Mouse (Mus musculus): ENCODE data around the gene Itpa. TPM values are rescaled to one million over a fixed set of nuclear protein-coding genes. Genes with fewer than 3 reads are reported as not detected.
"Not testable (repeated sequence)": the region's sequence is repeated elsewhere in the genome, so short reads cannot be mapped to it uniquely, and the experiment has no call there.

Gene Itpa
- polyA plus RNA-seq, 1 experiment from 2014 or later = 66.5 TPM

DNA sequence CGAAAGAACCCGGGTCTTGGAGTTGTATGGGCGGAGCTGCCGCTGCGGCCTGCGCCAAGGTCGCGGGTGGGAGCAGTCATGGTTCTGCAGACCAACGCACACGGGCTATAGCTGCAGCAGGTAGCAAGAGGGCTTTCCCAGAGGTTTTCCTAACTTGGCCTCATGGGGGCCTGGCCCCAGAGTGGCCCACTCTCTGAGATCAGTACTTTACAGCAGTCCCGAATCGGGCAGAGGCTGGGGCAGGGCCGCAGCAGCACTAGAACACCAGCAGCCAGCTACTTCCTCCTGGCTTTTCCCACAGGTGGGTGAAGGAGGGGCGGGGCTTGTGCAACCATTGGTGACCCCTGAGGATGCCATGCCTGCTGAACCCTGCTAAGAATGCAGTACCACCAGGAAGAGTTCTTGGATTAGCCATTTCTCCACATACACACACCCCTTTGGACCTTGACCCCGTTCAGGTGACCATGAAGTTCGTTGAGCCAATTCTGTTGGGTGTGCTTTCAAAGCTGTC, 29.3 kb upstream of the Itpa start:
- peaks cover 88% of the 10 kb centered on the region for H3K27me3 ChIP-seq
- H3K4me2 ChIP-seq = peak overlapping the region; percentile 28
- no peak for DNase-seq
- H3K9ac ChIP-seq = no peak overlapping the region
- H3K27ac ChIP-seq = no peak overlapping the region
- H3K4me1 ChIP-seq (replicated peaks) = peaks cover 44% of the 10 kb centered on the region
- H3K36me3 ChIP-seq = no peaks in the 10 kb centered on the region
- ATAC-seq (ENCODE audit: low read depth) = no peak
- WGBS (ENCODE audit: insufficient replicate concordance) = 33% methylated on average over 16 of the region's 16 CpGs
- H3K9me3 ChIP-seq (replicated peaks) = no peaks in the 10 kb centered on the region
- H3K4me3 ChIP-seq (replicated peaks) = no peak overlapping the region

DNA sequence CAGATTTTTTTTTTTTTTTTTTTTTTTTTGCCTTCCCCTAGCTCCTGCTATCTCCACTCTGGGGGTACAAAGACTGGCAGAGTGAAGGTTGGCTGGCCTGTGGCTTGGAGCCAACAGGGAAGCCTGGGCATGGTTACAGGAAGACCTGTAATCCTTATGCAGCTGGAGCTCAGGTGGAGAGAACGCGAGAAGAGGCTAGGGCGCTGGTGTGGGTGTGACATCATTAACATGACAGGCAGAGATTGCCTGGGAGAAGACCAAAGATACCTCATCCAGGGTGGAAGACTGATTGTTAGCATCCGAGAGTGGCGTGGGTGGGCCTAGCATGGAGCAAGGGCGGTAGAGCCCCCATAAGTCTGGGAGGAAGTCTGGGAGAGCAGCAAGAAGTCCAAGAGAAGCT, 28.1 kb upstream of the Itpa start:
- Histone ChIP-seq H3K4me2 (no peak overlapping the region), H3K9me3 (replicated peaks) (no peaks in the 10 kb centered on the region), H3K4me1 (replicated peaks) (peaks cover 48% of the 10 kb centered on the region), H3K36me3 (no peaks in the 10 kb centered on the region), H3K9ac (no peak overlapping the region), H3K27ac (no peak overlapping the region), H3K4me3 (replicated peaks) (no peak overlapping the region), H3K27me3 (peaks cover 77% of the 10 kb centered on the region)
- DNase-seq = no peak
- WGBS (ENCODE audit: insufficient replicate concordance) = 63% methylated on average over 6 of the region's 6 CpGs
- ATAC-seq (ENCODE audit: low read depth) = no peak

DNA sequence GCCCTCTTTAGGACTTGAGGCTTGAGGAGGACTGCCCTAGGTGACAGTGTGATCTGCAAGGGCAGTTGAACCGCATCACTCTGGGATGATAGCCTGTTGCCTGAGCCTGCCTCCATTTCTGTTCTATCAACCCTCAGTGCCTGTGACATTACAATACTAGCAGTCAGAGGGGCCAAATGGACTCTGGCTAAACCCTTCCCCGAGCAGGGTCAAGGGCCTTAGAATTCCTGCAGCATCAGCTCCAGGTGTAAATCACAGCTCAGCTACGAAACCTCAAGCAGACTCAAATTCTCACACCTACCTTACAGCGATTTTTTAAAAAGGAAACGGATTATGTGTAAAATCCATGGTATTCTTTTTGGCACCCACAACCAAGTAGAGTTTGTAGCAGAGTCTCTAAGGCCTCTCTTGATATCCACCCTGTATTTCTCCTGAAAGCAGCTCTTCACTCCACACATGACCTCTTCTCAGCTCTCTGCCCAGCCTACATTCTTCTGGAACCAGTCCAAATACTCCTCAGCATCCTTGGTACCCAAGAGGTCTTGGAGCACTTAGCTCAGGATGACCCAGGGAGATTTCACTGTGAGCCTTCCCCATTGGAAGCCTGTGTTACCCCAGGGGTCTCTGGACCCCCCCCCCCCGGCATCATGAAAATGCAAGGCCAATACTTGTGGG, 25.9 kb upstream of the Itpa start:
- H3K27me3 ChIP-seq = peaks cover 55% of the 10 kb centered on the region

DNA sequence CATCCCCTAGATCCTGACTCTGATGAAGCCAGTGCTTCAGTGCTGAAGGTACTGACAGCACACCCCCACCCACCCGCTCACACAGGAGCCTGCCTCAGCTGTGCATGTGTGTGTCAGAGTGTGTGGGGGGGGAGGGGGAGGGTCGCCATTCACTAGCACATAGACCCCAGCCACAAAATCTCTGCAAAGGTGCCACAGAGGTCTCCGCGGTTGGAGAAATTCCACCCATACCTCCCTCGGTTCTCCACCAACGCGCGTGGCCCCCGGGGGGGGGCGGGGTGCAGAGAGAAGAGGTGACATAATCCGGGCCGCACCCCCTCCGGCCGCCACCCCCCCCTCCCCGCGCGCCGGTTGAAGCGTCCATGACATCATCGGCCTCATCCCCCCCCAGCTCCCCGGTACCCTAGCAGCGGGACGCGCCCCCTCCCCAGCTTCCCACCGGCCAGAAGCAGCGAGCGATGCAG, 25.2 kb upstream of the Itpa start:
- H3K4me3 ChIP-seq (replicated peaks) = peak overlapping the region; percentile 69
- peaks cover 28% of the 10 kb centered on the region for H3K4me1 ChIP-seq (replicated peaks)
- H3K36me3 ChIP-seq = 0 out of 2 replicates have a peak, but pooled peaks cover 5% of the 10 kb centered on the region
- no peak overlapping the region for H3K27ac ChIP-seq
- no peak for DNase-seq
- H3K27me3 ChIP-seq = peaks cover 48% of the 10 kb centered on the region
- H3K4me2 ChIP-seq = peak overlapping the region; percentile 98
- no peaks in the 10 kb centered on the region for H3K9me3 ChIP-seq (replicated peaks)
- WGBS (ENCODE audit: insufficient replicate concordance) = 3% methylated on average over 16 of the region's 27 CpGs
- H3K9ac ChIP-seq = peak overlapping the region; percentile 82
- ATAC-seq (ENCODE audit: low read depth) = 0 out of 2 replicates have a peak, but pooled peaks have one; percentile 0

More for the DNA sequence above, 25.9 kb upstream of the Itpa start:
- Histone ChIP-seq H3K27ac (no peak overlapping the region), H3K9ac (no peak overlapping the region), H3K9me3 (replicated peaks) (no peaks in the 10 kb centered on the region), H3K4me1 (replicated peaks) (peaks cover 28% of the 10 kb centered on the region), H3K4me2 (peak overlapping the region; percentile 98), H3K36me3 (no peaks in the 10 kb centered on the region), H3K4me3 (replicated peaks) (peak overlapping the region; percentile 69; the same call in 1 of the 2 replicates)
- no peak for ATAC-seq (ENCODE audit: low read depth)
- DNase-seq = no peak
- WGBS (ENCODE audit: insufficient replicate concordance) = 62% methylated on average over 6 of the region's 6 CpGs

DNA sequence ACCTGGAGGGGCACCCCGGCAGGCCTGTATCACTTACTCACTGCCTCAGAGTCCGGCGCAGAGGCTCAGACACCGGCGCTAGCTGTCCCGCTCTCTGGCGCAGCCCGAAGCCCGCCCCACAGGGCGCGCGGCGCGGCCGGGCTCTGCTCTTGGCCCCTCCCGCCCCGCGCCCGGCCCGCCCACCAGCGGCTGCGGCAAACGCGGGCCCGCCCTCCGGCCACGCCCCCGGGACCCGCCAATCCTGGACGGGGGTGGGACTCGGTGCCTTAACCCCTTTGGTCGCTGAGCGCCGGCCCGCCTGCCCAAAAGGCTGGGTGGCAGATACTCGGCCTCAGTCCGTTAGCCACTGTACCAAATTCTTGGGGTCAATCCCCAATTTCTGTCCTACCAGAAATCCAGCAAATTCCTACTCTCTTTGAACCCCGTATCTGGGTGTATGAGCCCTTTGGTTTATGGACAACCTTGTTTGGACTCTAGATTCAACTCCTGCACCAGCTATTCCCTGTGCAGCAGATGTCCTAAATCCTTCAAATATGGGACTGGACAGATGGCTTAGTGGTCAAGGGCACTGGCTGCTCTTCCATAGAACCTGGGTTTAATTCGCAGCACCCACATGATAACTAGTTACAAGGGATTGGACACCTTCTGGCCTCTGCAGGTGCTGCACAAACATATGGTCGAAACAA, 24.6 kb upstream of the Itpa start, which contains the start of gene Lzts3:
TSS of gene Lzts3 (minus strand) at position 120 of the 686 bp plus-strand sequence.
- H3K4me1 ChIP-seq (replicated peaks) = peaks cover 27% of the 10 kb centered on the region
- WGBS (ENCODE audit: insufficient replicate concordance) = 2% methylated on average over 40 of the region's 40 CpGs
- H3K27me3 ChIP-seq = peaks cover 42% of the 10 kb centered on the region
- H3K36me3 ChIP-seq = 0 out of 2 replicates have a peak, but pooled peaks cover 5% of the 10 kb centered on the region
- peak within 1 kb of the TSS; percentile 98 for H3K4me2 ChIP-seq
- DNase-seq = peak; percentile 93
- peak; percentile 97 for ATAC-seq (ENCODE audit: low read depth)
- peak within 1 kb of the TSS; percentile 82 for H3K9ac ChIP-seq
- H3K9me3 ChIP-seq (replicated peaks) = no peaks in the 10 kb centered on the region
- peak within 1 kb of the TSS; percentile 69 for H3K4me3 ChIP-seq (replicated peaks)
- no peak within 1 kb of the TSS for H3K27ac ChIP-seq

DNA sequence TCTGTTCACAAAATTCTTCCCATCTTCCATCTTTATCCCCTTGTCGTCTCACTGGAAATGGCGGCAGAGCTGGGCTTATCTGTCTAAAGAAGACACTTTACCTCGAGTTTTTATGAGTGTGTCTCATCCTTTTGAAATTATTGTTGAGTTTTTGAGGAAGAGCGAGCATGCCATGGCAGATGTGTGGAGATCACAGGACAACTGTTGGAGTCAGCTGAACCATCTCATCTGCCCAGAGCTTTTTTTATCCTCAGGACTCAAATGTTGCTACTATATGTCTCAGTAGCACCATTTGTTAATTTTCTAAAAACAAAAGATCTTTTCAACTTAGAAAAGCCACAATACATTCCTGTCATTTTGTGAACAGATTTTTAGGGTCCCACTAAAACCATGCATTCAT, 22.2 kb upstream of the Itpa start:
- peaks cover 20% of the 10 kb centered on the region for H3K27me3 ChIP-seq
- peaks cover 18% of the 10 kb centered on the region for H3K4me1 ChIP-seq (replicated peaks)
- H3K4me2 ChIP-seq = no peak overlapping the region
- WGBS (ENCODE audit: insufficient replicate concordance) = 58% methylated on average over 4 of the region's 4 CpGs
- no peak overlapping the region for H3K9ac ChIP-seq
- H3K36me3 ChIP-seq = 0 out of 2 replicates have a peak, but pooled peaks cover 5% of the 10 kb centered on the region
- H3K4me3 ChIP-seq (replicated peaks) = no peak overlapping the region
- H3K27ac ChIP-seq = no peak overlapping the region
- DNase-seq = no peak
- H3K9me3 ChIP-seq (replicated peaks) = no peaks in the 10 kb centered on the region
- no peak for ATAC-seq (ENCODE audit: low read depth)

DNA sequence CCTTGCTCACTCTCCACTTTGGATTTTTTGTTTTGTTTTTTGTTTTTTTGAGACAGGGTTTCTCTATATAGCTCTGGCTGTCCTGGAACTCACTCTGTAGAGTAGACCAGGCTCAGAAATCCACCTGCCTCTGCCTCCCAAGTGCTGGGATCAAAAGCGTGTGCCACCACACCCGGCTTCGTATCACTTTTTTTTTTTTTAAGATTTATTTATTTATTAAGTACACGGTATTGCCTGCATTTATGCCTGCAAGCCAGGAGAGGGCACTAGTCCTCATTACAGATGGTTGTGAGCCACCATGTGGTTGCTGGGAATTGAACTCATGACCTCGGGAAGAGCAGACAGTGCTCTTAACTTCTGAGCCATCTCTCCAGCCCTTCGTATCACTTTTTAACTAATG, 18.4 kb upstream of the Itpa start:
- not testable (repeated sequence) for H3K4me3 ChIP-seq (replicated peaks); H3K4me2 ChIP-seq; H3K9ac ChIP-seq; H3K27me3 ChIP-seq; H3K9me3 ChIP-seq (replicated peaks); H3K27ac ChIP-seq; DNase-seq; ATAC-seq (ENCODE audit: low read depth)
- Histone ChIP-seq H3K36me3 (peaks cover 22% of the 10 kb centered on the region), H3K4me1 (replicated peaks) (peaks cover 12% of the 10 kb centered on the region)
- WGBS (ENCODE audit: insufficient replicate concordance) = 69% methylated on average over 6 of the region's 6 CpGs

DNA sequence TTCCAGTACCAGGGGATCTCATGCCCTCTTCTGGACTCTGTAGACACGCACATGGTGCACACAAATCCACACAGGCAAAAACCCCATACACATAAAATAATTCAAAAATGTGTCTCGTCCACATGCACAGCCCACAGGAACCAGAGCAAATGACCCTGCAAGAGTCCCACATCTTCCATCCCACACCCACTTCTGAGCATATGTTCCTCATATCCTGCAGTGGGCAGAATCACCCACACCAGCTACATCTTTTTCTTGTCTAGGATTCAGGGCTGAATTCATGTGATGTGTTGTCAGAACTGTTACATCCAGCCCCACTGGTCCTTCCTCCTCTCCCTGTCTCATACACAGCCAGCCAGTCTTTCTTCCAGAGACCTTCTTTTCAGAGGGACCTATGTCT, 14.1 kb upstream of the Itpa start:
- peaks cover 50% of the 10 kb centered on the region for H3K4me1 ChIP-seq (replicated peaks)
- 93% methylated on average over 2 of the region's 2 CpGs for WGBS (ENCODE audit: insufficient replicate concordance)
- no peak for DNase-seq
- no peaks in the 10 kb centered on the region for H3K9me3 ChIP-seq (replicated peaks)
- no peak overlapping the region for H3K4me3 ChIP-seq (replicated peaks)
- no peak overlapping the region for H3K4me2 ChIP-seq
- peak overlapping the region; percentile 90; the same call in 1 of the 2 replicates for H3K27ac ChIP-seq
- H3K9ac ChIP-seq = 0 out of 2 replicates have a peak overlapping the region, but pooled peaks have one; percentile 10
- no peak for ATAC-seq (ENCODE audit: low read depth)
- peaks cover 57% of the 10 kb centered on the region for H3K36me3 ChIP-seq
- H3K27me3 ChIP-seq = no peaks in the 10 kb centered on the region

DNA sequence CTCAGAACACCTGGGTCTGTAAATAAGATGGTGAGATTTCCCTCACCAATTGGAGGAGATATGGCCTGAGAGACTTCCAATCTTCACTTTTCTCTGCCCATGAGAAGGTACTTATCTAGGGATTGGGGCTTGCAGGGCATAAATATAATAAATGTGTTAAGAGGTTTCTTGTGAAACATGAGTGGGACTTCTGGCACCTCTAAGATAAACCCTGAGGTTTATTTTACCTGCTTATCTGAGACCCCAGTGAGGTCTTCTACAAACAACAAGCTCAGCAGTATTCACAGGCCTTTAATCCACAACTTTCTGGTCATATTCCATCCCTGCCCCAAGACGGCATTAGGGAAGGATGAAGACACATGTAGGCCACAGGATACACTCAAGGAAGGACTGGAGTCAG, 13.7 kb upstream of the Itpa start:
- Histone ChIP-seq H3K9me3 (replicated peaks) (no peaks in the 10 kb centered on the region), H3K4me1 (replicated peaks) (peaks cover 50% of the 10 kb centered on the region), H3K27me3 (no peaks in the 10 kb centered on the region), H3K4me2 (no peak overlapping the region), H3K4me3 (replicated peaks) (no peak overlapping the region), H3K9ac (peak overlapping the region; percentile 40), H3K27ac (peak overlapping the region; percentile 90), H3K36me3 (peaks cover 61% of the 10 kb centered on the region)
- DNase-seq (no peak), ATAC-seq (ENCODE audit: low read depth) (peak; percentile 22; the same call in 1 of the 2 replicates)
- WGBS (ENCODE audit: insufficient replicate concordance) = 60% methylated on average over 1 of the region's 1 CpGs

DNA sequence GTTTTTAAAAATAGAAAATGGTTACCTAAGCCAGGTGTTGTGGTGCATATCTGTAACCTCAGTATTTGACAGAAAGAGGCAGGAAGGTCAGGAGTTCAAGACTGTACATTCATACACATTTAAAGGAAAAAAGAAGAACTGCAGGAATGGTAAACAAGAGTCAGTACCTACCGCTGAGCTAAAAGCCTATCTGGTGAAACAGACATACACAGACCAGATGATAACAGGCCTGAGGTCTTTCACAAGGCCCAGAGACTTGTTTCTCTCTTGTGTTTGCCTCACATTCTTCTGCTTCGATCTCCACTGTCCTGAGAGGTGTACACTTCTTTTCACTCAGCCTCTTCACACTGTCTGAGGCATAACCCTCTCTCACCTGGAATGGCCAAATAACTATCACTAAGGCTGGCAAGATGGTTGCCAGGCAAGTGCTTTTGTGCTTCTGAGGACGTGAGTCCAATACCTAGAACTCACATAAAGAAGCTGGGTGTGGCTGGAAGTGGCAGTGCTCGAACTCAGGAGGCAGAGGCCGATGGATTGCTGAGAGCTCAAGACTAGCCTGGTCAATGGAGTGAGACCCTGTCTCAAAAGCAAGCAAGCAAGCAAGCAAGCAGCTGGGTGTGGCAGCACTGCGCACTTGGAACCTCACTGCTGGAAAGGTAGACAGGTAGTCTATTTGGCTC, 11.6 kb upstream of the Itpa start:
- Histone ChIP-seq H3K27ac (peak overlapping the region; percentile 90), H3K4me2 (peak overlapping the region; percentile 55), H3K9me3 (replicated peaks) (no peaks in the 10 kb centered on the region), H3K4me3 (replicated peaks) (peak overlapping the region; percentile 10), H3K36me3 (peaks cover 80% of the 10 kb centered on the region), H3K9ac (peak overlapping the region; percentile 57), H3K4me1 (replicated peaks) (peaks cover 50% of the 10 kb centered on the region), H3K27me3 (no peaks in the 10 kb centered on the region)
- WGBS (ENCODE audit: insufficient replicate concordance) = 29% methylated on average over 6 of the region's 6 CpGs
- DNase-seq (peak; percentile 47), ATAC-seq (ENCODE audit: low read depth) (peak; percentile 91)

DNA sequence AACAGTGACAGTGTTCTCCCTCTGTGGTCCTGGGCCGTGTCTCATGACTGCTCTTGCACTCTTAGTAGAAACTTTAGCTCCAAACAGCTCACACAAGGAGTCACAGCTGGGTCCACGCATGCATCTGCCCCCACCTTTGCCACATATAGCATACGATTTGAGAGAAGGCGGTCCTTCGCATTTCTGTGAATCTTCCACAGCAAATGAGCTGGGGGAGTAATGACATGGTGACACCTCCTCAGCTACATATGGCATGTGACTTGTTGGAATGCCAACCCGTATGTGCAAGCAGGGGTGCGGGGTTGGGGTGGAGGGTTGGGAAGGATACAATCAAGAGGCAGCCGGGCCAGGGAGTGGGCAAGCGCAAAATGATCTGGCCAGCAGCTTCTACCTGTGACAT, 10.9 kb upstream of the Itpa start:
- H3K4me3 ChIP-seq (replicated peaks) = no peak overlapping the region
- peak overlapping the region; percentile 57; the same call in 1 of the 2 replicates for H3K9ac ChIP-seq
- 86% methylated on average over 9 of the region's 9 CpGs for WGBS (ENCODE audit: insufficient replicate concordance)
- H3K4me1 ChIP-seq (replicated peaks) = peaks cover 50% of the 10 kb centered on the region
- DNase-seq = no peak
- H3K27ac ChIP-seq = peak overlapping the region; percentile 90
- ATAC-seq (ENCODE audit: low read depth) = no peak
- H3K9me3 ChIP-seq (replicated peaks) = no peaks in the 10 kb centered on the region
- peaks cover 87% of the 10 kb centered on the region for H3K36me3 ChIP-seq
- H3K4me2 ChIP-seq = peak overlapping the region; percentile 55; the same call in 1 of the 2 replicates
- H3K27me3 ChIP-seq = no peaks in the 10 kb centered on the region

All from liver, embryonic 13.5 days (tissue).